Mouse (Mus musculus) liver, embryonic 14.5 days (tissue): ENCODE results near the gene Pdzk1.

Experiments used
- CTCF ChIP-seq: IDR thresholded peaks from 2 replicates; pipeline ENCODE4 v1.5.1; 2016; ENCODE audit warnings: antibody characterized with exemption, low read depth, control low read depth
- EP300 ChIP-seq: IDR thresholded peaks from 2 replicates; pipeline ENCODE4 v1.6.1; 2016; ENCODE audit warnings: antibody characterized with exemption, low read depth

- no peak for TF ChIP-seq CTCF
- TF ChIP-seq EP300, result no peak
These were observed 19.4 kb downstream of the Pdzk1 start for GRCm38 (mm10) chr3:96848470-96848869.
